Mouse (Mus musculus) adrenal gland, postnatal 10 days (tissue): ENCODE results near the gene Prlr. TPM values are rescaled to one million over a fixed set of nuclear protein-coding genes. Genes with fewer than 3 reads are reported as not detected.

ENCODE experiments used
- DNase-seq: peaks from one replicate; pipeline ENCODE4 v3.0.0; 2021; ENCODE audit warnings: mixed read lengths
- total RNA-seq, 2 experiments: library from RNA; stranded (reverse); gene quantifications; 2 replicates each; pipeline ENCODE4 v1.2.3; 2021

The Prlr gene
- total RNA-seq, 2 experiments from 2014 or later: 92.6 to 114 TPM

DNA sequence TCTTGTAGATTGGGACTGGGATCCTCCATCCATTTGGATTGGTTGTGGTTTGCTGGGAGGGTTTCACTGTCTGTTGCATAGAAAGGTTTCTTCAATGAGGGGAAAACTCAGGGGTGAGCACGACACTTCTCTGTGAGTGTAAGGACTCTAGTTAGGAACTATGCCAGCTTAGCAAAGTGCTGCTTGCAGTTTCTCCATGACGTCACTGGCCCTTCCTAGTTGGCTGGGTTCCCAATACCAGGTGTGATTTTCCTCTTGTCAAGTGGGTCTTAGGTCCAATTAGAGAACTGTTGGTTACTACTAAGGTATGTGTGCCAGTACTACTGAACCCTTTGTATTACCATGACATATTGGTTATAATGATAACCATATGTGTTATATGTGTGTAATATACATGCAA, 51.6 kb downstream of the Prlr start:
- no peak for DNase-seq

DNA sequence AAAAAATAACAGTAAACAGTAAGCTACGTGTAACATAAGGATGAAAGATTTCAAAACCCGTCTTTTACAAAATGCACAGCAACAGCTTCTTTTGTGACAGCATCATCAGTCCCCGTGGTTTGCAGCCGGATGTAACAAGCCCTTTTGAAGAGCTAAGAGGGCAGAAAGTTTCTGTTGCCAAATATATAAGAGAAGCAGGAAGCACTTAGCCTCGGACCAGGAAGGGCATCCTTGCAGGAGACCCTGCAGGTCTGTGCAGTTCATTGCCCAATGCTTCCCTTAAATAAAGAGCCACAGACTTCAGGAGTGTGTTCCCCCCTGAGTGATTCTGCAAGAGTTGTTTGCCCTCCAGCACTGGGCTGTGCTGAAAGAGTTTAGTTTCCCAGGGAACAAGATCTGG, 58.9 kb downstream of the Prlr start:
- no peak for DNase-seq

DNA sequence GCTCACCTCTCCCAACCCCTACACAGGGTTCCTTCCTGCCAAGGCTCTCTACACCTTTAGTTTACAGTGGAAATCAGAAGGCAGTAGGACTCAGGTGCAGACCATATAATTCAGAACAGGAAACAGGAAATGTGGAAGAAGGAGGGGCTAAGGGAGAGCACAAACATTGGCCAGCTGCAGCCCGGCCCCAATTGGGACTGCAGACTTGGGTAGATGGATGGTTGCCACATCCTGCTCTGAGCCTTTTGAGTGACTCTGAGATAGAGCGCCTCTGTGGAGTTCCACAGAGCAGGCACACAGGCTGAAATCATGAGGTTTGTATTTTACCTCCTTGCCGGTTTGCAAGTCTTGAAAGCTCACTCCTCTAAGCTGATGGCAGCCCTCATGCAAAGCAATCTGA, 59.8 kb downstream of the Prlr start:
- DNase-seq: no peak

DNA sequence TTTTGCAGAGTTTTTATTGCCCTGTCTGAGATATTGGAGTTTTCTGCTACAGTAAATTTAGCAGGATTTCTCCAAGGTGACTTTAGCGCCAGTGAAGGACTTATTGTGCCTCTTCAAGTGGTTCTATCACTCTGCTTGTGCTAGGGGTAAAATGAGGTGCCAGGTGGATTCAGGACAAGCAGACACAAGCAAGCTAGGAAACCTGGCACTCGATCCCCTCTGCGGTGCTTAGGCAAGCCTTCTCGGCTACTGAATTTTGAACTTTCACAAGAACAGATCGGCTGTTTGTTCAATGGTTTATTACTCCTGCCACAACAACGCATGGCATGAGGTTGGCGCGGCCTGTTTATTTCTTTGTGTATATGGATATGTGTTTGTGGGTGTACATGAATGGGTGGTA, 61.4 kb downstream of the Prlr start:
- DNase-seq: no peak

DNA sequence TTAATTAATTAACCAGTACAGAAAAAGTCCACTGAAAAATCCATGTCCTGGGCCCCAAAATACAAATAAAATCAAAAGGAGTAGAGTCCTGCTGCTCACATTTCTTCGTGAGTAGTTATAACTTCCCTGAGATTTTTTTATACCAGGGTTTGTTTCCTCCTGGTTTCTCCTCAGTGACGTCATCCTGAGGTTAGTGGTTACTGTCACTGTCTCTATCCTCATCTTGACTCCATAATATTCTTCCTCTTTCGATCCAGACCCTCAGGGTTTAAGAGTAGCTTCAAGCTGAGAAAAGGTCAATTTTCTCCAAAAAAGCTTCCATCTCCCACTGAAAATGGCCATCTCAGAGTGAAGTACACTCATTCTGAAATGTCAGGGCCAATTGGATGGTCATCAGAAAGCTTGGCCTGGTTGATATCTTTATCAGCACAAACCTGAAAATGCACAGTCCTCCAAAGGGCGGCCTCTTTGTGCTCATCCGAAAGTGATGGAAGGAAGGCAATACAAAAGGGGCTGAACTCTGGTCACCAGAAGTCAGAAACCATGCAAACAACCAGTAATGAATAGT, 63.3 kb downstream of the Prlr start:
- DNase-seq: peak; percentile 33

DNA sequence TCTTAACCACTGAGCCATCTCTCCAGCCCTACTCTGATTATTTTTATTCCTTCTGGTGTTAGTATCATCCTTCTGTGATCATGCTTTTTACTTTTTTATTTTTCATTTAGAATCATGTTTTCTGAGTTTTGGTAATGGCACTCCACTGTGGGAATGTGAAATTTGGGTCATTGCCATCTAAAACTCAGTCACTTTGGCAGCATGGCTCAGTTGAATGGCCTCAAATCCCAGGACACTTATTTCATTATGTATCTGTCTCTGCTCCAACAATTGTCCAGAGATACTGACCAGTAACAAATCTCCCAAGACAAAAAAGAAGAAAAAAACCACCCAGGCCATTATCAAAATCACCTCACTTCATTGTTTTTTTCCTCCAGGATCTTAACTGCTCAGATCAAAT, 65.2 kb downstream of the Prlr start:
- no peak for DNase-seq

DNA sequence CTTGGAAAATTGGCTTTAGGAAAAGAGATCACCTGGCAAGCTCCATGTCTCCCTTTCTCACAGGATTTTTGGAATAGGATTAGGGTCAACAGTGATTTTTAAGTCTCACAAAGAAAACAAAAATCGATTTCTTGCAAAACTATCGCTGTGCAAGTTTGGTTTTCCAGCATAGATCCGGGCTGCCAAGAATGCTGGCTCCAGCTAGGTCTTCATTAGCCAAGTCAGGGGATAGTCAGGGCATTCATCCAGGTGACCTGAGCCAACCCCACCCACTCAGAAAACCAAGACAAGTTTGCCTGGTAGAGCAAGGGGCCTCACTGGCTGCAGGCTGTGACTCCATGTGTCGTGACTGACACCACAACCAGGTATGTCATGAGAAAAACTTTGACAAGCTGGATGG, 72.2 kb downstream of the Prlr start:
- peak; percentile 65 for DNase-seq

DNA sequence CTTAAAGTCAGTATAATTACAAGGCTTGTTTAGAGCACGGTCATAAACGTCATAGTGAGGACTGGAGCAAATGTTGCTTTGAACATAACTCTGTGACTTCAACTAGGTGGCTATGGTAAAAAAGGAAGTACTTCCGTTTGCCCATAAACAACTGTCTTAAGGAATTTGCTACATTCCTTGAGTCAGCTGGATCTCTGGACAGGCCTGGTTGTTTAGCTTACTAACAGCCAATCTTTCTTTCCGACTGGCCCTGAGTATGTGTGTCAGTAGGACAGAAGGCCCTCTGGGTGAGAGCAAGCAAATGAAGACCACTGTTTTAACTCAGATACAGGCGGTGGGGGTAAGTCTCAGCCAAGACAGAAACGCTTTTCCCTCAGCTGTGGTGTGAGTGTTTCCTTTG, 73.7 kb downstream of the Prlr start:
- DNase-seq: no peak

DNA sequence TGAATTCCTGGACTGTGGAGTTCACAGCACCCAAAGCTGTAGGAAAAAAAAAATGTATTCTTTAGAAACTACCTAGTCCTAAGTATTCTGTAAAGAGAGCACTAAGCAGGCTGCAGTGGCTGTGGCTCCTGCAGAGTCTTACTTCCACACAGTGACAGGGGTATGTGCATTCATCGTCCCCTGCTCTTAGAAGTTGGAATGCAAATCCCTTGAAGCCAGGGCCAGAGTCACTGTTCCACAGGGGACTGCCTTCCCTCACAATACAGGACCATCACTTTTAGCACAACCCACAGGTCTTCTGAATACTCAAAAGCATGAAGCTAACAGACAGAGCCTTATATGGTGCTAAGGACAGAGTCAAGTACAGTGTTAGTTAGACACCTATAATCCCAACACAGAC, 75.5 kb downstream of the Prlr start:
- DNase-seq: peak; percentile 26

DNA sequence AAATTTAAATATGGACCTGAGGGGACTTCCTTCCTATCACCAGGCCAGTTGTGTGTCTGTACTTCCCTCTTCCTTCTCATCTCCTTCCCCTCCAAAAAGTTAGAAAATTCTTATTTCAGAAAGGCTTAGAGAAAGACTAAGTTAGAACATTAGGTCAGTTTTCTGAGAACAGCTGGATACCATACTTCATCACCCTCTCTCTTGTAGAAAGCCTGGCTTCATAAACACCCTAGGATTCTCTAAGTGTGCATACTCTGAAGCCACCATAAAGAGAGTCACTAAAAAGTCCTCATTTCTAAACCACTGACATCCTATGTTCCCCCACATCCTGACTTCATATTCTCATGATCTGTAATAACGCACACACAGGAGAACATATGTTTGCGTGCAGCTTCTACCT, 85.2 kb downstream of the Prlr start:
- no peak for DNase-seq

DNA sequence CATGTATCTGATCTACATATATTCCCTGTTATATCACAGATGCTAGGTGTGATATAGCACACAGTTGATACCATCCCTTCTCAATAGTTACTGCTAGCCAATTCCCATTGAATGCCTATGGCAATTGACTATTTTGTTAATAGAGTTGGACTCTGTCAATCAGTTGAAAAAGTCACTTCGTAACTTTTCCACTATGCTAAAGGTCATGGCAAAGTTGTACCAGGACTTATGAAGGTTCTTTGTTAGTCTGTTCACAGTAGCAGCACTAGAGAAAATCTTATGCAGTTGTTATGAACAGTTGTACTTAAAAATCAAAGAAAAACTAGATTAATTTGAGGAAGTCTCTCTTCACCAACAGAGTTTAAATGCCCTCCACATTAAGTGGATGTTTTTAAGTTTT, 85.6 kb downstream of the Prlr start:
- DNase-seq: no peak

DNA sequence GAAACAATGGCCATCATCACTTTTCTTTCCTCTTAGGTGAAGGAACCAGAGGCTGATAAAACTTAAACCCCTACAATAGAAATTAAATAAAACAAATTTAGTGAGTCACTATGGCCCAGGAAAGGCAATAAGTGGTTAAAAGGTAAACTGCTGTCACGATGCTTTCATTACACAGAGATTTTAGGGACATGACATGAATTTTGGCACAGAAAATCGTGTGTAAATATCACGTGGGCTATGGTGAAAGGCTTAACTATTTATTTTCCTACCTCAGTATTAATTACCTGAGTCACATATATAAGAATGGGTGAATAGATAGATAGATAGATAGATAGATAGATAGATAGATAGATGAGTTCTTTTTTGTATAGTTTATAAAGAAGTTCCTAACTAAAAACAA, 86.4 kb downstream of the Prlr start:
- DNase-seq: no peak

DNA sequence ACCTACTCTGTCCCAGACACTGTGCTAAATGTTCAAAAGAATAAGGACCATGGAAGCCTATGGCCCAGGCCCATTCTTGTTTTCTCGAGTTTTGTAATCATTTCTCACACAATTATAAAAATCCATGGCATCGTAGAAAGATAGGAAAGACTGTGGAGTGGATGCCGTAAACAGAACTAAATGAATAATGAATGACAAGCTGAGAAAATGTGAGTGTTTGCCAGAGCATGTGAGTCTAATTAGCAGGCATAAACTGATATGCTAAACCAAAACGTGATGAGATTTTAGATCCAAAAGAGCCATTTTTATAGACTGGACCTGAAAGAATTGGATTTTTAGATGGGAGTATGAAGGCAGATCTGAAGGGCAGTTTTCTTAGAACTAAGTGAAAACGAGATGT, 87.8 kb downstream of the Prlr start:
- DNase-seq: no peak

DNA sequence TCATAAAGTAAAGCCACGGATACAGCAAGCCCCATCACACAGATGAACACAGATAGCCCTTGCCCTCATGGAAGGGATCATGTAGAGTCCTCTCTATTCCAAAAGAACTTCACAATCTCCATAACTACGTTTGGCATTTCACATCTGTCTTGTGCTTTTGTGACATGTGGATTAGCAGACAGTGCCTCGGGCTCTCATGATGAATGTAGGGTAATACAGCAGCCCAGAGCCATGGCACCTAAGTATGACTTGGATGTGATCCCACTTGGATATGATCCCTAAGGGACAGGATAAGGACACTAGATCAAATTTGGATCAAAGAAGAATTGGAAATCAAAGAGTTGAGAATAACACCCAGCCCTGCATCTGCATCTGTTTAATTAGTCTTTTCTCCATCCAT, 90.2 kb downstream of the Prlr start:
- no peak for DNase-seq

DNA sequence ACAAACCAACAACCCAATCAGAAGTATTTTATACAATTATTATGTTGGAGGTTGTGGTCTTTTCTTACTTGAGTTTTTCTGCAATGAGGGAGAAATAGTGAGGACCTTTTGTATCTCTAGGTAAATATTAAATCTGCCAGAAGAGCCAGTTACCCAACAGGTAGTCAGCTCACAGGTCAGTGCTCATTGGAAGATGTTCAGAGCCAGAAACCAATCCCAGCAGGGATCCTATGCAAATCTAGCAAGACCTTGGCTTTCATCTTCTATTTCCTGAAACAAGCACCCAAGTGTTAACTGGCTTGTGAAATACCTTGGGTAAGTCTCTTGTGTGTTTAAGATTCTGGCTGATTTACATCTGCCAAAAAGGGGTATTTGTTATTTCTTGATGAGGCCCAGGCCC, 99.3 kb downstream of the Prlr start:
- no peak for DNase-seq

DNA sequence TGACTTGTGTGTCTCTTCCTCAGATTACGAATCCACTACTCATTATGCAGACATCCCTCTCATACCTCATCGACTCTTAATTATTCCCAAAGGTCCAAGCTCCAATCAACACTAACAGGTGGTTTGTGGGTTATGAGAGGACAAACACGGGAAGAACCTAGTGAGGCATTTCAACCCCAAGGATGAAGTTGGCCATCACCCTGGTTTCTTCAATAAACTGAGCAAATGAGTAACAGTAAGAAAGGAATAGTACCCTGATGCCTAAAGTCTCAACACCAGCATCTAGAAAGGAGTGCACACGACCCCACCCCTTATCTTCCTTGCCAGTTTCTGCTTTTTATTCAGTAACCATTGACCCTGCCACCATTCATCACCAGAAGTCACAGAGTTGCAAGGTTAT, 100.4 kb downstream of the Prlr start:
- DNase-seq: no peak

DNA sequence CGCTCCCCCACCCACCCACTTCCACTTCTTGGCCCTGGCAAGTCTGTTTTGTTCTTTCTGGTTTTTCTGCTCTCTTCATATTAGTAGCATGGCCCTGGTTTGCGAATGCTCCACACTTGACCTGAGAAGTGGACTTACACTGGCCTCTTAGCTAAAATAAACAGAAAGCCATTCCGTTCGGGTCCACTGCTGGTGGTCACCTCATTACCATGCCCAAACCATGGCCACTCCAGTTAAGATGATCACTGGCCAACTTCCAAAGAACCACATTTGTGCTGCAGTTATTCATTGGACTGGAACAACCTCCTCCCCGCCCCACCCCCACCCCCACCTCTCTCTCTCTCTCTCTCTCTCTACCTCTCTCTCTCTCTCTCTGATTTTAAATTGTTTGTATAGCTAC, 104.5 kb downstream of the Prlr start:
- no peak for DNase-seq

DNA sequence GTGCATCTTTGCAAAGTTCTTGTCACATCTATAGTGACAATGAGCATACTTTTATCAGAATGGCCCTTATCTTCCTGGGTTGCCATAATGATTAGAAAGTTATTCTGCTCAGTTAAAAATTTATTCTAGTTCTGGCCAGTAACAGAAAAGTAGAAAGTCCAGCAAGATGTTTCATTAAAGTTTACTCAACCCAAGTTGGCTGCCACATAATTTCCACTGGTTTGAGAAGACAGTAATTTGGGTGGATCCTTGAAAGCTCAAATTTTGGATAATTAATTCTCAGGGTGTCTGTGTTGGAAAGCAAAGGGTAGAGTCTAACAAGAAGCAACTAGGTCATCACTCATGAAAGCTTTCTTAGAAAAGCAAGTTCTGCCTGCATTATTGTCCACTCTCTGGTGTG, 106.6 kb downstream of the Prlr start:
- no peak for DNase-seq

DNA sequence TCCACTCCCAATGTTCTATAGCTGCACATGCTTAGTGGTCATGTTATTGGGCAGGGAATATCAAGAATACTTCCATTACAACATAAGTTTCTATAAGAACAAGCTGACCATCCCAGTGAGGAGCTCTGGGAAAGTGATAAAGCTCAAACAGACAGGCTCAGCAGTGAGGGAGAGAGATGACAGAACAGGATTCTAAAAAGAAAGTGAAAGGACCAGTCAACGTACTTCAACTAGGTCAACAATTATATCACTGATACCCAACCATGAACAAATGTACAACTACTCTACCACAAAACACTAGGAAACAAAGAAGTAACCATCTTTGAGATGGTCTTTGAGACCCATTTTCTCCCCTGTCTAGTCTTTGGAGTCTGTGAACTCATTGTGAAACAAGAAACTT, 119.5 kb downstream of the Prlr start:
- no peak for DNase-seq

DNA sequence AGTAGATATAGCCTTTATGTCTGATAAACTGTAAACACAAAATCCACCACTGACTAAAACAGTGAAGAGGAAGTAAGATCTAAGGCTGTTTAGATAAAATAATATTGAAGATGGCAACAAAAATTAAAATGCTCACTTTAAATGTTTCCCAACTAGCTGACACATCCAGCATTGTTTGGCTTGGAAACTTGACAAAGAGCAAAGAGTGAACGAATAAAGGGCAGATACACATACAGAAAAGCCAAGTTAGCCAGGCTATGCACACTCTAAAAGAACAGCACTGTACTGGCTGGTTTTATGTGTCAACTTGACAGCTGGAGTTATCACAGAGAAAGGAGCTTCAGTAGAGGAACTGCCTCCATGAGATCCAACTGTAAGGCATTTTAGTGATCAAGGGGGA, 121.0 kb downstream of the Prlr start:
- DNase-seq: no peak

DNA sequence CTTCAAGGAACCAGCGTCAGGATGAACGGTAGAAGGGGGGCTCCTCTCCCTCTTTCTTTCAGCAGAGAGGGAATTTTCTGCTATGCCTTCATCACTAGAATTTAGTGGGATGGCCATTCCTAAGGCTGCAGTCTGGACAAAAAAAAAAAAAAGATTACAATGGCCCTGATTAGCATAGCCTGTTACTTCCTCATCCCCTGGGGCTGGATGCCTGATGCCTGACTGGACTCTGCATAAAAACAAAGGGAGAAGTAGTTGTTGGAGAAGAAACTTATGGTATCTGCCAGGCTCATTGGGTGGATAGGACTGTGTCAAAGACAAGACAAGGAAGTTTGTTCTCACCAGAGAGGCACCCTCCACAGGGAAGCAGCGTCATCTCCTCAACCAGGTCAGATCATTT, 122.4 kb downstream of the Prlr start:
- DNase-seq: no peak

DNA sequence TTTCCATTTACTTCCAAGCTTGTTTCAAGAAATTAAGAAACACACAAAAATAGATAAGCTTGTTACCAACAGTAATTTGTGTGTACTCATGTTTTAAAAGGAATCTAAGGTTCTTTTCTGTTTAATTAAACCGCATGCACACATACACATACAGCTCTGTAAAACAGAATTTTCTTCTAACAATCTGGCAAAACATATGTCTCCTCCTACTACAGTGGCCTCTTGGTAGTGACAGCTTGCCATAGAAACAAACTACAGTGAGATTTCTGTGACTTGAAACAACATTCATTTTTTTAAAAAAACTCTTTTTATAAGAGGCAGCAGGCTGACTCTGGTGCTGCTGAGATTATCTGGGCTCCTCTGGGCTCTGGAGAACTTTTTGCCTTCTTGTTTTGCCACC, 129.4 kb downstream of the Prlr start:
- DNase-seq: no peak

DNA sequence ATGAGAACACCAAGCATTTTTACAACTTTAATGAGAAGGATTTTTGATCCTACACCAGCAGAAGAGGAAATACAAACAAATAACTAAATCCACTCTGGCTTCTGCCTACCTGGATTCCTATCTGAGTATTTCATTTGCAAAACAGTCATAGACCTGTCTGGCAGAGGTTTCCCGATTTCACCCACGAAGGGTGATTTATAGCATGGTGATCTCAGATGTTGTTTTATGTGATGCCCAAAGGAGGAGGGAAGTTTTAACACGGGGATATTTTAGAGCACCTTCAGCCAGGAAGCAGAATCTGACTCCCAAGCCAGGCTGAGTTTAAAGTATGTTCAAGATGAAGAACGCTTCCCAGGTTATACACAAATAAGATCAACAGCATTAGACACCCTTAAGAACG, 134.8 kb downstream of the Prlr start:
- DNase-seq: no peak

DNA sequence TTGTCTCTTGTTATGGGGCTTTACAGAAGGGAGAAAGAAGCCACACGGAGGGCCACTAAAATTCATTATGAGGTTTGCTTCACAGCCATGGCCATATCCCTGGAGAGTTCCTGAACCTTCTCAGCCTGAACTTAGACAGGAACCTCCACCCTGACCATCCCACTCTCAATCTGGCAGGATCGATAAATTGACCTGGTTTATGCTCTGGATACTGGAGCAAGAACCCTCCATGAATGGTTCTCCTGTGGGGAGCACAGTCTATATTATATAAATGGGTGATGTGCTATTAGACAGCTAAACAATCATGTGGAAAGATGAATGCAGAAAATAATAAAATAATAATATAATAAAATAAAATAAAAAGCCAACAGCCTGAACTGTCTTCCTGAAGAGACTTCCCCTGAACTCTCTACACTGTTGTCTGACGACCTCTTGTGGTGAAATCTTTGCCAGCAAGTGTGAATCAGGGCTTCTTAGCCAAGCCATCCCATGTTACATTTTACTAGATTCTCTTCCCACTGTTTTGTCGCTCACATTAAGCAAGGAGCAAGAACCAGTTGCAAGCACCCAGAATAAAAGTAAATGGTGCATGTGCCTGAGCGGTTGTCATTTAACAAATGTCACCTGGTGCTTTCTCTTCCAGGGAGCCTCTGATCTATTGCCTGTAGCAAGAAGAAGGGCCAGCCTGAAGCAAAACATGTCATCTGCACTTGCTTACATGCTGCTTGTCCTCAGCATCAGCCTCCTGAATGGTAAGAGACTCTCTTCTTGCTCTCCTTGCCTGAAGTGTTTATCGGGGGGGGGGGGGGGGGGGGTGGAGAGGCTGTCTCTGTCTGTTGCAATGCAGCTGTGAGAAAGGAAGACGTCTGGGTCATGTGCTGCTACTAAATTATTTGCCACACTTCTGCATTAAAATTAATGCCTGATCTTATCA, 136.8 kb downstream of the Prlr start:
- peak; percentile 79 for DNase-seq
